Mouse (Mus musculus): ENCODE measurements around the gene Gm13757. TPM values are rescaled to one million over a fixed set of nuclear protein-coding genes. Genes with fewer than 3 reads are reported as not detected.
"Not testable (repeated sequence)": the region's sequence is repeated elsewhere in the genome, so short reads cannot be mapped to it uniquely, and the experiment has no call there.

The Gm13757 gene
- not detected in 2 replicates for polyA plus RNA-seq (2016; fragmentation: Nextera tagmentation; extraction: Ambion mirVana)

GRCm38 (mm10) chr2:88449031-88449430 lies at the start of gene Gm13757:
Gene Gm13757, minus strand, starts transcription at chr2:88449131.
- Histone ChIP-seq H3K27me3 (replicated peaks) (no peaks in the 10 kb centered on the region), H3K4me3 (no peak within 1 kb of the TSS), H3K9ac (no peak within 1 kb of the TSS), H3K27ac (ENCODE audit: poor library complexity, severe bottlenecking) (no peak within 1 kb of the TSS), H3K4me1 (replicated peaks) (no peaks in the 10 kb centered on the region), H3K4me2 (no peak within 1 kb of the TSS), H3K36me3 (no peaks in the 10 kb centered on the region), H3K9me3 (replicated peaks) (no peaks in the 10 kb centered on the region)
- WGBS: 78% methylated on average over 1 of the region's 1 CpGs
- ATAC-seq (ENCODE audit: insufficient number of reproducible peaks, low FRiP score): no peak

DNA sequence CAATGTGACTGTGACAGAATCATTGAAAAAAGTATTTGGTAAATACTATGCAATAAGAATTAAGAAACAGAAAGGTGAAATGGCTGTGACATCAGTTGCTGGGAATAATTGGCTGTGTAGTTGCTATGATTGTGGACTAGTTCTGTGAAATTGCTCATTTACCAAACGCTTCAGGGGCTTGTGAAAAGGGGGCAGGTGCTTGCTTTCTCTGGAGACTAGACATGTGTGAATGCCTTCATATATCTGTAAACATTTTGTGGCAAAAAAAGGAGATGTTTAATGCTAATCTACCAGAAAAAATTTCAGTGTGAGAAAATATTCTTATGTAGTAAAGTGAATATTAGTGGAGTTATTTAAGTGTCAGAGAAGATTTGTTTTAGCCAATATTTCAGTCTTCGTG lies 44.1 kb upstream of the Gm13757 start, which contains the start of gene Olfr1185-ps1:
Olfr1185-ps1 (plus strand) TSS at position 301 of the 400 bp plus-strand sequence.
- no peak within 1 kb of the TSS for H3K27ac ChIP-seq (ENCODE audit: poor library complexity, severe bottlenecking)
- no peak within 1 kb of the TSS for H3K4me2 ChIP-seq
- no peak within 1 kb of the TSS for H3K9ac ChIP-seq
- H3K27me3 ChIP-seq (replicated peaks): no peaks in the 10 kb centered on the region
- no peak within 1 kb of the TSS for H3K4me3 ChIP-seq
- no peak for ATAC-seq (ENCODE audit: insufficient number of reproducible peaks, low FRiP score)
- no peaks in the 10 kb centered on the region for H3K36me3 ChIP-seq
- 65% methylated on average over 2 of the region's 2 CpGs for WGBS
- no peaks in the 10 kb centered on the region for H3K9me3 ChIP-seq (replicated peaks)
- H3K4me1 ChIP-seq (replicated peaks): no peaks in the 10 kb centered on the region

DNA sequence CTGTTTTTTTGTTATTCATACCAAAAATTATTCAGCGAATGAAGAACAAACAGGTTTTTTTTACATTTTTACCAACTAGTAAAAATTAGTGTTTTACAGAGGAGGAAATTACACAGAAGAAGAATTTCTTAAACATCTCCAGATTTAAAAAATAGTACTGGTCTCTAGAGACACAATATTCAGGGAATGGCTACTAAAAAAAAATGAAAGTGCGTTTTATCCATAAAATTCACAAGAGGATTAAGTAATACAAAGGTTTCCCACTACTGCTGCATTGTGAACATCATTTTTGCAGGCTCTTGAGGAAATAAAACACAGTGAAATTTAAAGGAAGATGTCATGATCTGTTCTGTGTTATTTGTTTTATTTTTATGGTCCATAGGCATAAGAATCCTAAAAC lies 34.4 kb upstream of the Gm13757 start, which contains the start of gene Olfr1184:
Olfr1184 (plus strand) TSS at position 301 of the 400 bp plus-strand sequence.
- H3K27me3 ChIP-seq (replicated peaks): no peaks in the 10 kb centered on the region
- no peaks in the 10 kb centered on the region for H3K36me3 ChIP-seq
- no peaks in the 10 kb centered on the region for H3K4me1 ChIP-seq (replicated peaks)
- H3K27ac ChIP-seq (ENCODE audit: poor library complexity, severe bottlenecking): no peak within 1 kb of the TSS
- ATAC-seq (ENCODE audit: insufficient number of reproducible peaks, low FRiP score): no peak
- no peak within 1 kb of the TSS for H3K9ac ChIP-seq
- no peaks in the 10 kb centered on the region for H3K9me3 ChIP-seq (replicated peaks)
- H3K4me2 ChIP-seq: no peak within 1 kb of the TSS
- H3K4me3 ChIP-seq: no peak within 1 kb of the TSS
- WGBS: 80% methylated on average over 2 of the region's 2 CpGs

GRCm38 (mm10) chr2:88454567-88454966 lies 5.6 kb upstream of the Gm13757 start, which contains the start of gene Olfr1183:
Gene Olfr1183, plus strand, starts transcription at chr2:88454867.
- not testable (repeated sequence) for H3K36me3 ChIP-seq; ATAC-seq (ENCODE audit: insufficient number of reproducible peaks, low FRiP score); H3K4me2 ChIP-seq; H3K27ac ChIP-seq (ENCODE audit: poor library complexity, severe bottlenecking); H3K9me3 ChIP-seq (replicated peaks); H3K4me1 ChIP-seq (replicated peaks); H3K9ac ChIP-seq; H3K27me3 ChIP-seq (replicated peaks); H3K4me3 ChIP-seq
- 82% methylated on average over 1 of the region's 1 CpGs for WGBS

DNA sequence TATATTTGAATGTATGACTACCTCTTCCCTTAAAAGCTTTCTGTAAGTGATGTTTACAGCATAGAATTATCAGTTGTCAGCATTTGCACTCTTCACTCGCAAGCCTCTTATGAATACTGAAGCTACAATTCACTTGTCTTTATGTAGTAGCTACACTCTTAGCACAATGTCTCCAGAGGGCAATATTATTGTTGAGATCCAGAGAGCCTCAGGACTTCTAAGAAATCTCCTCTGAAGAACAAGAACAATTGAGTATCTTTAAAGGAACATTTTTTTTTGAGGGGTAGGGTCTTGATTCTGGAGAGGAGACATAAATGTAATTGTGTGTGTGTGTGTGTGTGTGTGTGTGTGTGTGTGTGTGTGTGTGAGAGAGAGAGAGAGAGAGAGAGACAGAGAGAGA lies 22.9 kb downstream of the Gm13757 start, which contains the start of gene Olfr1181:
Olfr1181 (minus strand) TSS at position 101 of the 400 bp plus-strand sequence.
- Histone ChIP-seq H3K36me3 (no peaks in the 10 kb centered on the region), H3K4me3 (no peak within 1 kb of the TSS), H3K4me2 (no peak within 1 kb of the TSS), H3K9me3 (replicated peaks) (no peaks in the 10 kb centered on the region), H3K4me1 (replicated peaks) (no peaks in the 10 kb centered on the region), H3K9ac (no peak within 1 kb of the TSS), H3K27ac (ENCODE audit: poor library complexity, severe bottlenecking) (no peak within 1 kb of the TSS), H3K27me3 (replicated peaks) (no peaks in the 10 kb centered on the region)
- no peak for ATAC-seq (ENCODE audit: insufficient number of reproducible peaks, low FRiP score)
- WGBS: 86% methylated on average over 1 of the region's 1 CpGs

- 74% methylated on average over 2 of the region's 2 CpGs for WGBS
- Histone ChIP-seq H3K27me3 (replicated peaks) (no peaks in the 10 kb centered on the region), H3K9ac (no peak within 1 kb of the TSS), H3K36me3 (no peaks in the 10 kb centered on the region), H3K4me3 (no peak within 1 kb of the TSS), H3K4me1 (replicated peaks) (no peaks in the 10 kb centered on the region), H3K4me2 (no peak within 1 kb of the TSS), H3K9me3 (replicated peaks) (no peaks in the 10 kb centered on the region), H3K27ac (ENCODE audit: poor library complexity, severe bottlenecking) (no peak within 1 kb of the TSS)
- no peak for ATAC-seq (ENCODE audit: insufficient number of reproducible peaks, low FRiP score)
These were observed 29.9 kb downstream of the Gm13757 start, which contains the start of gene Olfr1180 for GRCm38 (mm10) chr2:88419051-88419450. Gene Olfr1180, minus strand, starts transcription at chr2:88419151.

GRCm38 (mm10) chr2:88406353-88406752 lies 42.6 kb downstream of the Gm13757 start, which contains the start of gene Olfr1179:
Gene Olfr1179, minus strand, starts transcription at chr2:88406453.
- Histone ChIP-seq H3K4me3 (no peak within 1 kb of the TSS), H3K9me3 (replicated peaks) (no peaks in the 10 kb centered on the region), H3K9ac (no peak within 1 kb of the TSS), H3K36me3 (no peaks in the 10 kb centered on the region), H3K4me2 (no peak within 1 kb of the TSS), H3K27me3 (replicated peaks) (no peaks in the 10 kb centered on the region), H3K27ac (ENCODE audit: poor library complexity, severe bottlenecking) (no peak within 1 kb of the TSS), H3K4me1 (replicated peaks) (no peaks in the 10 kb centered on the region)
- no peak for ATAC-seq (ENCODE audit: insufficient number of reproducible peaks, low FRiP score)
- WGBS: 76% methylated on average over 3 of the region's 3 CpGs

Other genes starting within 250 kb of the Gm13757 start
- gene Olfr1170, start 220.8 kb downstream of the Gm13757 start, polyA plus RNA-seq (2016; fragmentation: Nextera tagmentation; extraction: Ambion mirVana): not detected in 2 replicates
- gene Olfr1173, start 169.3 kb downstream of the Gm13757 start, polyA plus RNA-seq (2016; fragmentation: Nextera tagmentation; extraction: Ambion mirVana): not detected in 2 replicates
- not detected in 2 replicates for gene Olfr1174-ps, start 134.0 kb downstream of the Gm13757 start, polyA plus RNA-seq (2016; fragmentation: Nextera tagmentation; extraction: Ambion mirVana)
- not detected in 2 replicates for gene Olfr1175-ps, start 121.9 kb downstream of the Gm13757 start, polyA plus RNA-seq (2016; fragmentation: Nextera tagmentation; extraction: Ambion mirVana)
- not detected in 2 replicates for gene Olfr1176, start 112.4 kb downstream of the Gm13757 start, polyA plus RNA-seq (2016; fragmentation: Nextera tagmentation; extraction: Ambion mirVana)
- gene Olfr1177-ps, start 102.6 kb downstream of the Gm13757 start, polyA plus RNA-seq (2016; fragmentation: Nextera tagmentation; extraction: Ambion mirVana): not detected in 2 replicates
- gene Olfr1178, start 62.1 kb downstream of the Gm13757 start, polyA plus RNA-seq (2016; fragmentation: Nextera tagmentation; extraction: Ambion mirVana): not detected in 2 replicates
- not detected in 2 replicates for gene Olfr1179, start 42.7 kb downstream of the Gm13757 start, polyA plus RNA-seq (2016; fragmentation: Nextera tagmentation; extraction: Ambion mirVana)
- not detected in 2 replicates for gene Olfr1180, start 30.0 kb downstream of the Gm13757 start, polyA plus RNA-seq (2016; fragmentation: Nextera tagmentation; extraction: Ambion mirVana)
- not detected in 2 replicates for gene Olfr1181, start 23.0 kb downstream of the Gm13757 start, polyA plus RNA-seq (2016; fragmentation: Nextera tagmentation; extraction: Ambion mirVana)
- gene Olfr1183, start 5.7 kb upstream of the Gm13757 start, polyA plus RNA-seq (2016; fragmentation: Nextera tagmentation; extraction: Ambion mirVana): not detected in 2 replicates
- not detected in 2 replicates for gene Olfr1184, start 34.5 kb upstream of the Gm13757 start, polyA plus RNA-seq (2016; fragmentation: Nextera tagmentation; extraction: Ambion mirVana)
- not detected in 2 replicates for gene Olfr1185-ps1, start 44.2 kb upstream of the Gm13757 start, polyA plus RNA-seq (2016; fragmentation: Nextera tagmentation; extraction: Ambion mirVana)
- not detected in 2 replicates for gene Olfr1186, start 69.4 kb upstream of the Gm13757 start, polyA plus RNA-seq (2016; fragmentation: Nextera tagmentation; extraction: Ambion mirVana)
- gene Olfr1188, start 107.8 kb upstream of the Gm13757 start, polyA plus RNA-seq (2016; fragmentation: Nextera tagmentation; extraction: Ambion mirVana): not detected in 2 replicates
- not detected in 2 replicates for gene Olfr1189, start 137.3 kb upstream of the Gm13757 start, polyA plus RNA-seq (2016; fragmentation: Nextera tagmentation; extraction: Ambion mirVana)
- gene Olfr1191-ps1, start 191.4 kb upstream of the Gm13757 start, polyA plus RNA-seq (2016; fragmentation: Nextera tagmentation; extraction: Ambion mirVana): not detected in 2 replicates
- not detected in 2 replicates for gene Olfr1192-ps1, start 199.4 kb upstream of the Gm13757 start, polyA plus RNA-seq (2016; fragmentation: Nextera tagmentation; extraction: Ambion mirVana)
- gene Olfr1193, start 226.5 kb upstream of the Gm13757 start, polyA plus RNA-seq (2016; fragmentation: Nextera tagmentation; extraction: Ambion mirVana): not detected in 2 replicates
- not detected in 2 replicates for gene Olfr1195, start 240.1 kb upstream of the Gm13757 start, polyA plus RNA-seq (2016; fragmentation: Nextera tagmentation; extraction: Ambion mirVana)